Mouse (Mus musculus) embryonic facial prominence, embryonic 12.5 days (tissue): Measurements from ENCODE around the gene Cs. TPM values are rescaled to one million over a fixed set of nuclear protein-coding genes. Genes with fewer than 3 reads are reported as not detected.

Experiments used
- ATAC-seq: fragments of 200-750 bp; cut with Nextera tagmentation; 2 replicates; pipeline ENCODE4 v1.8.0; 2017; ENCODE audit not compliant: insufficient number of reproducible peaks, insufficient read depth, low FRiP score, low TSS enrichment
- H3K27ac ChIP-seq: fragments of 300-500 bp; sonication (generic); 2 replicates; pipeline ENCODE4 v1.5.1; 2016; ENCODE audit warnings: mild to moderate bottlenecking
- H3K27me3 ChIP-seq: fragments of 300-500 bp; sonication (generic); 2 replicates; pipeline ENCODE4 v1.6.1; 2016; ENCODE audit warnings: mild to moderate bottlenecking, moderate library complexity
- H3K36me3 ChIP-seq: fragments of 300-500 bp; sonication (generic); 2 replicates; pipeline ENCODE4 v1.6.1; 2016; ENCODE audit warnings: mild to moderate bottlenecking
- H3K4me1 ChIP-seq: fragments of 300-500 bp; sonication (generic); 2 replicates; pipeline ENCODE4 v1.6.1; 2016
- H3K4me2 ChIP-seq: fragments of 300-500 bp; sonication (generic); replicated peaks from 2 replicates; pipeline ENCODE4 v1.6.1; 2016; ENCODE audit warnings: mild to moderate bottlenecking, moderate library complexity
- H3K4me3 ChIP-seq: fragments of 300-500 bp; sonication (generic); 2 replicates; pipeline ENCODE4 v1.5.1; 2016; ENCODE audit warnings: mild to moderate bottlenecking
- H3K9ac ChIP-seq: fragments of 300-500 bp; sonication (generic); 2 replicates; pipeline ENCODE4 v1.6.1; 2016; ENCODE audit warnings: mild to moderate bottlenecking, moderate library complexity
- H3K9me3 ChIP-seq: fragments of 300-500 bp; sonication (generic); 2 replicates; pipeline ENCODE4 v1.6.1; 2016; ENCODE audit warnings: mild to moderate bottlenecking, moderate library complexity
- WGBS: fragments of 180-500 bp; shearing (Covaris S2); methylation state at CpG from one replicate; pipeline ENCODE4 v1.1.7; 2016; 5-methylcytosine and 5-hydroxymethylcytosine counted together
- polyA plus RNA-seq: library from polyadenylated mRNA; unstranded; fragments of >200 nt; fragmentation: Nextera tagmentation; extraction: Ambion mirVana; gene quantifications from 2 replicates; pipeline ENCODE4 v1.2.1, GENCODE M21; 2016

The Cs gene
- polyA plus RNA-seq, 1 experiment from 2014 or later, result 191 TPM

- peak overlapping the region; percentile 95 for H3K9ac ChIP-seq
- no peaks in the 10 kb centered on the region for H3K27me3 ChIP-seq
- H3K4me2 ChIP-seq, result peak overlapping the region; percentile 78
- WGBS, result 53% methylated on average over 14 of the region's 14 CpGs
- peak overlapping the region; percentile 95 for H3K27ac ChIP-seq
- peak overlapping the region; percentile 97 for H3K4me3 ChIP-seq
- H3K9me3 ChIP-seq, result no peaks in the 10 kb centered on the region
- ATAC-seq, result no peak
- peaks cover 14% of the 10 kb centered on the region for H3K4me1 ChIP-seq
- peaks cover 44% of the 10 kb centered on the region for H3K36me3 ChIP-seq
These were observed 40.5 kb downstream of the Cs start for GRCm38 (mm10) chr10:128377940-128378448.

GRCm38 (mm10) chr10:128378462-128378861 lies 40.9 kb downstream of the Cs start:
- no peaks in the 10 kb centered on the region for H3K9me3 ChIP-seq

GRCm38 (mm10) chr10:128379260-128379659 lies 41.7 kb downstream of the Cs start:
- no peaks in the 10 kb centered on the region for H3K27me3 ChIP-seq
- H3K4me3 ChIP-seq, result no peak overlapping the region
- peaks cover 56% of the 10 kb centered on the region for H3K36me3 ChIP-seq
- no peak overlapping the region for H3K4me2 ChIP-seq
- ATAC-seq, result no peak
- no peak overlapping the region for H3K9ac ChIP-seq
- WGBS, result 96% methylated on average over 7 of the region's 7 CpGs
- H3K4me1 ChIP-seq, result peaks cover 14% of the 10 kb centered on the region
- H3K9me3 ChIP-seq, result no peaks in the 10 kb centered on the region
- H3K27ac ChIP-seq, result no peak overlapping the region

More at GRCm38 (mm10) chr10:128378462-128378861, 40.9 kb downstream of the Cs start:
- WGBS, result 70% methylated on average over 3 of the region's 3 CpGs
- ATAC-seq, result no peak
- H3K27ac ChIP-seq, result no peak overlapping the region
- H3K4me2 ChIP-seq, result peak overlapping the region; percentile 78
- H3K4me1 ChIP-seq, result peaks cover 14% of the 10 kb centered on the region
- H3K4me3 ChIP-seq, result peak overlapping the region; percentile 97
- H3K27me3 ChIP-seq, result no peaks in the 10 kb centered on the region
- peaks cover 48% of the 10 kb centered on the region for H3K36me3 ChIP-seq
- H3K9ac ChIP-seq, result peak overlapping the region; percentile 95

GRCm38 (mm10) chr10:128380565-128380964 lies 43.0 kb downstream of the Cs start:
- Histone ChIP-seq H3K36me3 (peaks cover 69% of the 10 kb centered on the region), H3K4me2 (no peak overlapping the region), H3K27me3 (no peaks in the 10 kb centered on the region), H3K4me3 (no peak overlapping the region), H3K27ac (no peak overlapping the region), H3K9me3 (no peaks in the 10 kb centered on the region), H3K4me1 (peaks cover 14% of the 10 kb centered on the region), H3K9ac (no peak overlapping the region)
- ATAC-seq, result no peak
- WGBS, result 89% methylated on average over 5 of the region's 5 CpGs

GRCm38 (mm10) chr10:128382482-128382881 lies 44.9 kb downstream of the Cs start:
- Histone ChIP-seq H3K27me3 (no peaks in the 10 kb centered on the region), H3K4me2 (no peak overlapping the region), H3K36me3 (peaks cover 89% of the 10 kb centered on the region), H3K9ac (no peak overlapping the region), H3K4me3 (no peak overlapping the region), H3K9me3 (no peaks in the 10 kb centered on the region), H3K27ac (no peak overlapping the region), H3K4me1 (peaks cover 11% of the 10 kb centered on the region)
- WGBS, result 86% methylated on average over 8 of the region's 8 CpGs
- ATAC-seq, result no peak

DNA sequence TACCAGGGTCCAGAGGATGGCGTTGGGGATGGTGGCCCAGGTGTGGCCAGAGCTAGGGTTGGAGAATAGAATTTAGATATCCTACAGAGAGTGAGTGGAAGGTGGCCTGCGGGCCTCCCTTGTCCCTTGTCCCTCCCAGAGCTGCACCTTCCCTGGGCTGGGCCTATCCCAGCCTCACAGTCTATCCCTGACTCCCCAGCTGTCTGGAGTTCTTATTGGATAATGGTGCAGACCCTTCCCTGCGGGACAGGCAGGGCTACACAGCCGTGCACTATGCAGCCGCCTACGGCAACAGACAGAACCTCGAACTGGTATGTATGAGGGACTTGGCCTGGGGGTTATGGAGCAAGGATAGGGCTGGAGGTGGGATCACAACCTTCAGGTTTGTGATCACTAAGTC lies 48.4 kb downstream of the Cs start:
- no peaks in the 10 kb centered on the region for H3K9me3 ChIP-seq
- H3K27ac ChIP-seq, result no peak overlapping the region
- 83% methylated on average over 7 of the region's 7 CpGs for whole genome bisulfite sequencing
- no peaks in the 10 kb centered on the region for H3K27me3 ChIP-seq
- no peaks in the 10 kb centered on the region for H3K4me1 ChIP-seq
- H3K9ac ChIP-seq, result no peak overlapping the region
- no peak overlapping the region for H3K4me3 ChIP-seq
- ATAC-seq, result 0 out of 2 replicates have a peak, but pooled peaks have one; percentile 38
- H3K4me2 ChIP-seq, result no peak overlapping the region
- peaks cover 98% of the 10 kb centered on the region for H3K36me3 ChIP-seq

DNA sequence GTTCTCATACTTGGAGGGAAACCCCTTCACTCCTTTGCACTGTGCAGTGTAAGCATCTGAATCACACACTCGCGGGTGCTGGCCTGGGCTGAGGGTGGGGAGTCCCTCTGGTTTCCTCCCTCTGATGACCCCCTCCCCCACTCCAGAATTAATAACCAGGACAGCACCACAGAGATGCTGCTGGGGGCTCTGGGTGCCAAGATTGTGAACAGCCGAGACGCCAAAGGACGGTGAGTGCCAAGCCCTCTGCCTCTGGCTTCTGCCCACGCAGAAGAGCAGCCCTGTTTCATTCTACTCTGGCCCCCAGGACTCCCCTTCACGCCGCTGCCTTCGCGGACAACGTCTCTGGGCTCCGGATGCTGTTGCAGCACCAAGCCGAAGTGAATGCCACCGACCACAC lies 51.4 kb downstream of the Cs start:
- H3K4me1 ChIP-seq, result no peaks in the 10 kb centered on the region
- H3K27ac ChIP-seq, result no peak overlapping the region
- H3K36me3 ChIP-seq, result peaks cover 99% of the 10 kb centered on the region
- no peaks in the 10 kb centered on the region for H3K9me3 ChIP-seq
- H3K9ac ChIP-seq, result no peak overlapping the region
- H3K27me3 ChIP-seq, result no peaks in the 10 kb centered on the region
- no peak for ATAC-seq
- no peak overlapping the region for H3K4me3 ChIP-seq
- no peak overlapping the region for H3K4me2 ChIP-seq
- 90% methylated on average over 14 of the region's 14 CpGs for WGBS

- Histone ChIP-seq H3K27me3 (no peaks in the 10 kb centered on the region), H3K4me1 (no peaks in the 10 kb centered on the region), H3K36me3 (peaks cover 99% of the 10 kb centered on the region), H3K9ac (no peak overlapping the region), H3K4me3 (no peak overlapping the region), H3K4me2 (no peak overlapping the region), H3K9me3 (no peaks in the 10 kb centered on the region), H3K27ac (no peak overlapping the region)
- WGBS, result 91% methylated on average over 6 of the region's 6 CpGs
- no peak for ATAC-seq
These were observed 52.0 kb downstream of the Cs start for GRCm38 (mm10) chr10:128389570-128389969.

DNA sequence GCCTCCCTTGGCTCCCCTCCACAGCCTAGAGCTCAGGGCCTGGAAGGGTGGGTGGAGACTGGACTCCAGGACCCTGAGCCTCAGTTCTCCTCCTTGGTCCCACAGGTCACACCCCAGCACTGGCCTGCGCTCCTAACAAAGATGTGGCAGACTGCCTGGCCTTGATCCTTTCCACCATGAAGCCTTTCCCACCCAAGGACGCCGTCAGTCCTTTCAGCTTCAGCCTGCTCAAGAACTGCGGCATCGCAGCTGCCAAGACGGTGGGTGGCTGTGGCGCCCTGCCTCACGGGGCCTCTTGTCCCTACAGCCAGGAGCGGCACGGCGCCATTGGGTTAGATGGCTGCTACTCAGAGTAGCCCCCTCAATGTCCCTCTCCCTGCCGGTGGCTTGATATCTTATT lies 52.8 kb downstream of the Cs start:
- Histone ChIP-seq H3K27me3 (no peaks in the 10 kb centered on the region), H3K9ac (no peak overlapping the region), H3K4me3 (no peak overlapping the region), H3K4me2 (no peak overlapping the region), H3K36me3 (peaks cover 99% of the 10 kb centered on the region), H3K9me3 (no peaks in the 10 kb centered on the region), H3K27ac (no peak overlapping the region), H3K4me1 (no peaks in the 10 kb centered on the region)
- no peak for ATAC-seq
- WGBS, result 89% methylated on average over 12 of the region's 12 CpGs

DNA sequence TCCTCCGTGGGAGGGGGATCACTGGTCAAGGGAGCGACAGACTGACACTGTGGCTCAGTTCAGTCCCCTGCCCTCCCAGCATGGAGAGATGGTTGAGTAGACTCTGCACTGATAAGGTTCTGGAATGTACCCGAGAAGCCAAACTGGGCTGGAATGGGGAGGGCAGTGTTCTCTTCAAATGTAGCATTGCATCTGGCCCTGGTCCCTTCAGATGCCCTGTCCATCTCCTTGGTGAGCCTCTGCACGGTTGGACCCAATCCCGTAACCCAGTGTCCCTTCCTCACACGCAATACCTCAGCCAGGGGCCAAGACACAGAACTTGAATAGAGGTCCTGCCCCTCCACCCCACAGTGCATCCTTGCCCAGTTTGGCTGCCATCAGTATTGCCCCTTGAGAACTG lies 54.3 kb downstream of the Cs start:
- H3K27me3 ChIP-seq, result no peaks in the 10 kb centered on the region
- no peak overlapping the region for H3K27ac ChIP-seq
- H3K4me2 ChIP-seq, result no peak overlapping the region
- no peak for ATAC-seq
- peaks cover 99% of the 10 kb centered on the region for H3K36me3 ChIP-seq
- WGBS, result 78% methylated on average over 6 of the region's 6 CpGs
- no peak overlapping the region for H3K4me3 ChIP-seq
- no peak overlapping the region for H3K9ac ChIP-seq
- H3K9me3 ChIP-seq, result no peaks in the 10 kb centered on the region
- no peaks in the 10 kb centered on the region for H3K4me1 ChIP-seq

GRCm38 (mm10) chr10:128396017-128396673 lies 58.6 kb downstream of the Cs start:
- Histone ChIP-seq H3K27me3 (no peaks in the 10 kb centered on the region), H3K36me3 (peaks cover 63% of the 10 kb centered on the region), H3K9me3 (no peaks in the 10 kb centered on the region), H3K4me2 (no peak overlapping the region), H3K4me1 (0 out of 2 replicates have a peak, but pooled peaks cover 5% of the 10 kb centered on the region), H3K27ac (no peak overlapping the region), H3K4me3 (no peak overlapping the region), H3K9ac (no peak overlapping the region)
- ATAC-seq, result no peak
- WGBS, result 65% methylated on average over 11 of the region's 11 CpGs

- no peak for ATAC-seq
- no peaks in the 10 kb centered on the region for H3K9me3 ChIP-seq
- peaks cover 57% of the 10 kb centered on the region for H3K36me3 ChIP-seq
- no peak overlapping the region for H3K9ac ChIP-seq
- WGBS, result 73% methylated on average over 10 of the region's 10 CpGs
- no peak overlapping the region for H3K4me3 ChIP-seq
- H3K4me1 ChIP-seq, result 0 out of 2 replicates have a peak, but pooled peaks cover 5% of the 10 kb centered on the region
- no peak overlapping the region for H3K4me2 ChIP-seq
- 0 out of 2 replicates have a peak, but pooled peaks cover 2% of the 10 kb centered on the region for H3K27me3 ChIP-seq
- H3K27ac ChIP-seq, result no peak overlapping the region
These were observed 59.3 kb downstream of the Cs start for GRCm38 (mm10) chr10:128396716-128397264.
